Mouse (Mus musculus) small intestine, adult 2 months (tissue): Measurements from ENCODE around the gene Pabpn1l. TPM values are rescaled to one million over a fixed set of nuclear protein-coding genes. Genes with fewer than 3 reads are reported as not detected.

Experiments
- H3K27ac ChIP-seq: fragments of 200-500 bp; 2 replicates; pipeline ENCODE4 v1.5.1; 2012; ENCODE audit warnings: low read depth, low read length, control low read depth, inconsistent platforms; ENCODE audit not compliant: insufficient read depth
- H3K27me3 ChIP-seq: fragments of 200-500 bp; 2 replicates; pipeline ENCODE4 v1.6.1; 2012; ENCODE audit warnings: mild to moderate bottlenecking, moderate library complexity, low read length, inconsistent platforms; ENCODE audit not compliant: control insufficient read depth, insufficient read depth
- H3K36me3 ChIP-seq: fragments of 200-500 bp; 2 replicates; pipeline ENCODE4 v1.6.1; 2012; ENCODE audit warnings: mild to moderate bottlenecking, low read length, control low read depth, inconsistent platforms; ENCODE audit not compliant: control insufficient read depth, insufficient read depth
- H3K4me1 ChIP-seq: fragments of 200-500 bp; 2 replicates; pipeline ENCODE4 v1.6.1; 2012; ENCODE audit warnings: low read length, inconsistent platforms, mixed read lengths; ENCODE audit not compliant: control insufficient read depth, insufficient read depth, insufficient read length
- H3K4me3 ChIP-seq: fragments of 200-500 bp; 2 replicates; pipeline ENCODE4 v1.5.1; 2012; ENCODE audit warnings: low read depth, mild to moderate bottlenecking, control low read depth, inconsistent platforms, low read length, moderate library complexity
- CTCF ChIP-seq: fragments of 200-500 bp; IDR thresholded peaks from 2 replicates; pipeline ENCODE4 v1.5.1; 2012; ENCODE audit warnings: low read depth, mild to moderate bottlenecking, control low read depth, inconsistent platforms, low read length, moderate library complexity, mixed read lengths; ENCODE audit not compliant: insufficient replicate concordance, insufficient read length; ENCODE audit errors: extremely low read depth
- POLR2A ChIP-seq: fragments of 200-500 bp; IDR thresholded peaks from 2 replicates; pipeline ENCODE4 v1.6.1; 2012; ENCODE audit warnings: low read depth, mild to moderate bottlenecking, control low read depth, inconsistent platforms, low read length, moderate library complexity
- WGBS: fragments of 180-500 bp; shearing (Covaris S2); methylation state at CpG from one replicate; pipeline ENCODE4 v1.1.7; 2018; 5-methylcytosine and 5-hydroxymethylcytosine counted together
- polyA plus RNA-seq: library from polyadenylated mRNA; depleted of rRNA; stranded (reverse); fragments of >200 nt; gene quantifications from 2 replicates; pipeline ENCODE4 v1.2.3, GENCODE M21; 2012; rRNA removed

Gene Pabpn1l
- not detected in 2 replicates for polyA plus RNA-seq

DNA sequence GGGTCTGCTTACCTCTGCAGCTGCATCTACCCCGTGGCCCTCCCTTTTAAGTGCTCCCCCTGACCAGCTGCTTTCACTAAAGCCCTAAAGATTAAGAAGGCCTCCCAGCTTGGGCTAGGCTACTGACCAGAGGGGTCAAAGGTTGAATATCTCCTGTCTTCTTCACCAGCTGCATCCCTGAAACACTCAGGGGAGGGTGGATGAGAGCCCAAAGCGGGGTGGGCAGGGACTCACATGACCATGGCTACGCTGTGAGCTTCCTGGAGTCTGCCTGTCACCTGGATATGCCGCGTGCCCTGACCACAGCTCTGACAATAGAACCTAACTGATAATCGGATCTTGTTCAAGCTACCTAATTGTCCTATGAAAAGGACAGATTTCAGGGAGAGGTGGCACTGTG is at the start of gene Pabpn1l:
TSS of gene Pabpn1l (minus strand) at position 13 of the 400 bp plus-strand sequence.
- TF ChIP-seq POLR2A (no peak), CTCF (no peak)
- no peaks in the 10 kb centered on the region; the same call in 1 of the 2 replicates for H3K4me1 ChIP-seq
- no peak within 1 kb of the TSS for H3K4me3 ChIP-seq
- H3K36me3 ChIP-seq = no peaks in the 10 kb centered on the region
- no peaks in the 10 kb centered on the region for H3K27me3 ChIP-seq
- no peak within 1 kb of the TSS for H3K27ac ChIP-seq
- WGBS = 53% methylated on average over 6 of the region's 6 CpGs

DNA sequence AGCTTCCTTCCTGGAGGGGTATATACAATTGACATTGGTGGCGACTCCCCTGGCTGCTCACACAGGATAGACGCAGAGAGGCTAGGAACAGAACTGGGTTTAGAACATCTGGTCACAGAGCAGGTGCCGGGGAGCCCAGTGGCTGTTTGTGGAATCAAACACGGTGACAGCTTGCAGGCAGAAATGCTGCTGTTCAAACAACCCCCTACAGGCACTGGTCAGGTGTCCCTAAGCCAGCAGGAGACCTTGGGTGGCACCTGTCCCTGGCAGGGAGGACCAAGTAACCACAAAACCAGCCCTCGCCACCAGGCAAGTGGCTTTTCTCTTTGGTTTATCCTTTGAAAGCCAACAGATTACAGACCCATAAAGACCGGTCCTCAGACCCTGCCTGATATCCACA is 49.4 kb upstream of the Pabpn1l start:
- Histone ChIP-seq H3K36me3 (no peaks in the 10 kb centered on the region), H3K4me3 (no peak overlapping the region), H3K27me3 (peaks cover 9% of the 10 kb centered on the region; the same call in 1 of the 2 replicates), H3K4me1 (peaks cover 3% of the 10 kb centered on the region), H3K27ac (no peak overlapping the region)
- TF ChIP-seq CTCF (no peak), POLR2A (no peak)
- WGBS = 53% methylated on average over 6 of the region's 6 CpGs

- WGBS = 61% methylated on average over 3 of the region's 3 CpGs
- no peaks in the 10 kb centered on the region for H3K27me3 ChIP-seq
- no peak overlapping the region for H3K27ac ChIP-seq
- TF ChIP-seq POLR2A (no peak), CTCF (no peak)
- H3K4me1 ChIP-seq = peaks cover 13% of the 10 kb centered on the region
- no peaks in the 10 kb centered on the region for H3K36me3 ChIP-seq
- H3K4me3 ChIP-seq = no peak overlapping the region
Measured at GRCm38 (mm10) chr8:122670718-122671117, 48.2 kb upstream of the Pabpn1l start.

DNA sequence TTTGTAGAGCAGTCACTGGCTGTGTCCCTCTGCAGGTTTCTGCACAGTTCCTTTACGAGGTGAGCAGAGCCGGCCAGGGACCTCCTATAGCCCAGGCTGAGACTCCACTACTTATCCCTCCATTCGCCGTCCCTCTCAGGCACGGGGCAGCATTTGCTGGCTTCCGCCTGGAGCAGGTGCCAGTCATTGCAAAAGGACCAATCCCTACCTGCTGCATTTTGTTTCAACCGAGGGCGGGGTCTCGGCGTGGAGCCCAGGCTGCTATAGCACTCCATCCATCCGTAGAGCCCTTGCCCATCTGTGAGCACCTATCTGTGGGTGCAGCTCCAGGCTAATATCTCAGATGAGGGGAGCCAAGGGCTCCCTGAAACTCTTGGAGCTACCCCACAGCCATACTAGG is 47.5 kb upstream of the Pabpn1l start:
- H3K27me3 ChIP-seq = no peaks in the 10 kb centered on the region
- TF ChIP-seq POLR2A = no peak
- TF ChIP-seq CTCF = no peak
- no peak overlapping the region for H3K27ac ChIP-seq
- H3K4me3 ChIP-seq = no peak overlapping the region
- no peaks in the 10 kb centered on the region for H3K36me3 ChIP-seq
- peaks cover 17% of the 10 kb centered on the region for H3K4me1 ChIP-seq
- WGBS = 40% methylated on average over 11 of the region's 11 CpGs

DNA sequence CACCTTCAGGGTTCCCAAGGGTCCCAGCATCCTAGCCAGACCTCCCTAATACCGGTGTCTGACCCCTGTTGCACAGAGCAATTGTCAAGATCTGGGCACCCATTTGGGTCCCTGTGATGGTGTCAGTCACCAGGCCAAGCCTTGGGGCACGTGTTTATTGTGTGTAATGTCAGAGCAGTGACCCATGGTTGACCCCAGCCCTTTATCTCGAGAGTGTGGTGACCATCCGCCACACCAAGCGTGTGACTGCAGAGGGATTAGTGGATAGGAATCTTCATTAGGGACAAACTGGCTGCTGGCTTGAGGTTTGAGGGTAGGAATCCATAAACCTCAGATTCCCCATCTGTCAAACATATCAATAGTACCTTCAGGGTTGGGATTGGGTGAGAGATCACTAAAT is 46.8 kb upstream of the Pabpn1l start:
- TF ChIP-seq POLR2A (no peak), CTCF (no peak)
- H3K36me3 ChIP-seq = no peaks in the 10 kb centered on the region
- H3K4me3 ChIP-seq = no peak overlapping the region
- H3K4me1 ChIP-seq = peaks cover 21% of the 10 kb centered on the region
- H3K27me3 ChIP-seq = no peaks in the 10 kb centered on the region
- H3K27ac ChIP-seq = no peak overlapping the region
- 59% methylated on average over 5 of the region's 5 CpGs for WGBS

GRCm38 (mm10) chr8:122667854-122668253 is 45.3 kb upstream of the Pabpn1l start:
- TF ChIP-seq POLR2A = no peak
- no peak for TF ChIP-seq CTCF
- Histone ChIP-seq H3K36me3 (no peaks in the 10 kb centered on the region), H3K4me1 (peaks cover 23% of the 10 kb centered on the region), H3K27ac (no peak overlapping the region), H3K27me3 (no peaks in the 10 kb centered on the region), H3K4me3 (no peak overlapping the region)
- WGBS = 61% methylated on average over 11 of the region's 11 CpGs

DNA sequence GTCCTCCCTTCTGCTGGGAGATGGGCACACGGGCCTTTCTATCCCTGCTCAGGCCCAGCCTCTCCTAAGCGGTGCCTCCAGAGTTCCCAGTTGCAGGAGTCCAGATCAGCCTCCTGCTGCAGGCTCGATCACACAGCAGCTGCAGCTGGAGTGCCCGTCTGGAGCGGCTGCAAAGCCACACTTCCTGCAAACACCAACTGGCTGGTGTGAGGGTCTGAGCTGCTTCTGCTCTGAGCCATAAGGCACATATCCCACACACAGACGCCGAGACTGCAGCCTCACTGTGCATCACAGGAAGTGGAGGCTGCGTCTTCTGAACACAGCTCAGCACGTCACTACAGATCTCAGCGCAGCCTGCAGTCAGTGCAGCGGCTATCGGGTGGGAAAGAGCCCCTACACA is 44.3 kb upstream of the Pabpn1l start:
- WGBS = 51% methylated on average over 12 of the region's 12 CpGs
- Histone ChIP-seq H3K27me3 (no peaks in the 10 kb centered on the region), H3K27ac (peak overlapping the region; percentile 50), H3K4me1 (peaks cover 25% of the 10 kb centered on the region), H3K36me3 (no peaks in the 10 kb centered on the region), H3K4me3 (no peak overlapping the region)
- no peak for TF ChIP-seq CTCF
- TF ChIP-seq POLR2A = no peak

DNA sequence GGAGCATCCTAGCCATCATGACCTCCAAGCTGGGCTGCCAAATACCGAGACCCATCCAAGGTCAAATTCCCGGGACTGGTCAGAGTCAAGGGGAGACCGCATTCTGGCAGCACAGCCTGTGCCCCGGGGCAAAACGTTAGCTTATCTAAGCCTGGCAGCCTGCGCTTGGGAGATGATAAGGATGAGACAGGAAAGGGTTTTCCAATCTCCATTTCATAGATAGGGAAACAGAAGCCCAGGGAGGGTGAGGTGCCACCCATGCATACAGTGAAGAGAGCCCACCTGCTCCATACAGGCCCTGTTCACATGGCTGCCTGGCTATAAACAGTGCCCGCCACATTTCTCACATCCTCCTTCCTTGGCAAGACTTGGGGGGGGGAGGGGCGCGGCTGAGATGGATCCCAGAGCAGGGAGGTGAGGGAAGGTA is 43.8 kb upstream of the Pabpn1l start:
- TF ChIP-seq CTCF (no peak), POLR2A (no peak)
- no peaks in the 10 kb centered on the region for H3K27me3 ChIP-seq
- no peak overlapping the region for H3K4me3 ChIP-seq
- H3K27ac ChIP-seq = 0 out of 2 replicates have a peak overlapping the region, but pooled peaks have one; percentile 50
- WGBS = 15% methylated on average over 9 of the region's 9 CpGs
- H3K36me3 ChIP-seq = no peaks in the 10 kb centered on the region
- H3K4me1 ChIP-seq = peaks cover 29% of the 10 kb centered on the region
